Mouse (Mus musculus): ENCODE data around the gene Obsl1. TPM values are rescaled to one million over a fixed set of nuclear protein-coding genes. Genes with fewer than 3 reads are reported as not detected.

Obsl1 gene
- polyA plus RNA-seq, 1 experiment from 2014 or later, result 85.1 TPM

- 6% methylated on average over 14 of the region's 14 CpGs for WGBS
- Histone ChIP-seq H3K4me3 (no peak overlapping the region), H3K4me2 (replicated peaks) (0 out of 2 replicates have a peak overlapping the region, but pooled peaks have one; percentile 21), H3K36me3 (no peaks in the 10 kb centered on the region), H3K27ac (no peak overlapping the region), H3K4me1 (peaks cover 51% of the 10 kb centered on the region), H3K27me3 (peaks cover 88% of the 10 kb centered on the region), H3K9me3 (no peaks in the 10 kb centered on the region), H3K9ac (no peak overlapping the region)
- ATAC-seq (ENCODE audit: low FRiP score, low read depth), result no peak
Measured at GRCm38 (mm10) chr1:75456746-75457564, 49.3 kb downstream of the Obsl1 start.

DNA sequence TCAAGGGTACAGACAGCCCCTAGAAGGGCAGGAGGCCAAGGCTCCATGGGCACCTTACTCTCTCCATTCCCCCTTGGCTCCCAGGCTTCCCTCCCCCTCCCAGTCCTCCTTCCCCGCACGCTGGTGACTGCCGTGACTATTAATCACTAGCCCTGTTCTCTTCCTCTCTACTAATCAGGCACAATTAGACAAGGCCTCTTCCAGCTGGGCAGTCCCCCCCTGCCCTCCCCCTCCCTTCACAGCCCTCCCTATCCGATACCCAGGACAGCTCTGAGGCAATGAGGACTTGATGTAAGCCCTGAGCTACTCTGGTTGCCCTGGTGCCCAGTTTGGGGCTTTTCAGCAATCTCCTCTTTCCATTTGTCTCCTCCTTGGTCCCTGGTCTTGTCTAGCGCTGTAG lies 50.3 kb downstream of the Obsl1 start:
- H3K27ac ChIP-seq, result no peak overlapping the region

DNA sequence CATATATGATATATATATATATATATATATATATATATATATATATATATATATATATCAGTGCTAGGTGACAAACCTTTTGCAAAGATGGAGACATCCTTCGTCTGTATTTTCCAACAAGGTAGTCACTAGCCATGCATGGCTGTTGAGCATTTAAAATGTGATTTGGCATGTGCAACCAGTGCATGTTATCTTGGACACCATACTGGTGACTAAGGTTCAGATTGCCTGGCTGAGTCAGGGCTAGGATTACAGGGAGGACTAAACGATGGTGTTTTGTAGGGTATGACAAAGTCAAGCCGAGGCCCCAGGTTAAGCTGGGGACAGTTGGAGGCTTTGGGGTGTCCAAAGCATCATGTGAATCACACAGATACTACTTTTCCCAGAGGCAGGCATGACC lies 50.8 kb downstream of the Obsl1 start:
- no peak overlapping the region for H3K4me2 ChIP-seq (replicated peaks)
- 53% methylated on average over 3 of the region's 3 CpGs for WGBS
- no peaks in the 10 kb centered on the region for H3K9me3 ChIP-seq
- H3K4me1 ChIP-seq, result peaks cover 57% of the 10 kb centered on the region
- no peak for ATAC-seq (ENCODE audit: low FRiP score, low read depth)
- H3K27ac ChIP-seq, result no peak overlapping the region
- no peak overlapping the region for H3K9ac ChIP-seq
- H3K36me3 ChIP-seq, result no peaks in the 10 kb centered on the region
- H3K27me3 ChIP-seq, result peaks cover 98% of the 10 kb centered on the region
- H3K4me3 ChIP-seq, result no peak overlapping the region

More for the DNA sequence above, 50.3 kb downstream of the Obsl1 start:
- 20% methylated on average over 5 of the region's 5 CpGs for WGBS
- no peak for ATAC-seq (ENCODE audit: low FRiP score, low read depth)
- Histone ChIP-seq H3K27me3 (peaks cover 94% of the 10 kb centered on the region), H3K4me1 (peaks cover 51% of the 10 kb centered on the region), H3K9ac (no peak overlapping the region), H3K4me2 (replicated peaks) (no peak overlapping the region), H3K9me3 (no peaks in the 10 kb centered on the region), H3K36me3 (no peaks in the 10 kb centered on the region), H3K4me3 (no peak overlapping the region)

GRCm38 (mm10) chr1:75451900-75452299 lies 54.4 kb downstream of the Obsl1 start:
- 75% methylated on average over 5 of the region's 5 CpGs for WGBS
- no peak overlapping the region for H3K27ac ChIP-seq
- H3K27me3 ChIP-seq, result peaks cover 99% of the 10 kb centered on the region
- H3K36me3 ChIP-seq, result no peaks in the 10 kb centered on the region
- no peak overlapping the region for H3K9ac ChIP-seq
- peaks cover 63% of the 10 kb centered on the region for H3K4me1 ChIP-seq
- ATAC-seq (ENCODE audit: low FRiP score, low read depth), result no peak
- no peak overlapping the region for H3K4me3 ChIP-seq
- H3K9me3 ChIP-seq, result no peaks in the 10 kb centered on the region
- no peak overlapping the region for H3K4me2 ChIP-seq (replicated peaks)

- H3K9me3 ChIP-seq, result no peaks in the 10 kb centered on the region
- WGBS, result 3% methylated on average over 34 of the region's 35 CpGs
- peak within 1 kb of the TSS; percentile 29 for H3K4me3 ChIP-seq
- peak within 1 kb of the TSS; percentile 43; the same call in 1 of the 2 replicates for H3K9ac ChIP-seq
- no peaks in the 10 kb centered on the region for H3K36me3 ChIP-seq
- H3K4me1 ChIP-seq, result peaks cover 68% of the 10 kb centered on the region
- ATAC-seq (ENCODE audit: low FRiP score, low read depth), result no peak
- peaks cover 99% of the 10 kb centered on the region for H3K27me3 ChIP-seq
- H3K4me2 ChIP-seq (replicated peaks), result peak within 1 kb of the TSS; percentile 60
- H3K27ac ChIP-seq, result no peak within 1 kb of the TSS
Measured at GRCm38 (mm10) chr1:75450314-75451005, 55.8 kb downstream of the Obsl1 start, which contains the start of gene Asic4. Gene Asic4, plus strand, starts transcription at chr1:75450436.

GRCm38 (mm10) chr1:75449377-75450135 lies 56.7 kb downstream of the Obsl1 start:
- Histone ChIP-seq H3K36me3 (no peaks in the 10 kb centered on the region), H3K27me3 (peaks cover 100% of the 10 kb centered on the region), H3K4me1 (peaks cover 77% of the 10 kb centered on the region), H3K27ac (no peak overlapping the region), H3K9ac (peak overlapping the region; percentile 35; the same call in 1 of the 2 replicates), H3K4me2 (replicated peaks) (peak overlapping the region; percentile 60), H3K4me3 (peak overlapping the region; percentile 29; the same call in 1 of the 2 replicates), H3K9me3 (no peaks in the 10 kb centered on the region)
- 5% methylated on average over 8 of the region's 8 CpGs for WGBS
- no peak for ATAC-seq (ENCODE audit: low FRiP score, low read depth)

DNA sequence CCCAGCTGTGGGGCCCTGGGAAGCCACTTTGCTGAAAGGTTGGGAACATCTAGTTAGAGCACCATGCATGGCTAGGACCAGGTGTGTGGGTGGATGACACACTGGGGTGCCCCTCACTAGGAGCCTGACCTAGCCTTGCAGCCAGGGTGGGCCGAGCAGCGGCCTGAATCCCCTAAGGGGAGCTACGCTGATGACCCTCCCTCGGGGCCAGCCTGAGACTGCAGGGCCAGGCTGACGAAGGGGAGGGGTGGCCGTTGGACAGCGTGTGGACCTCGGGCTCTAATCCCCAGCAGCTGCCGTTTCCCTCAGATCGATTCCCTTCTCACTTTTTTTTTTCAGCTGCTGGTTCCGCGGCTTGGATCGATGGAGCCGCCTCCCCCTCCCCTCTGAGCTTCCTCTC lies 57.3 kb downstream of the Obsl1 start:
- WGBS, result 0% methylated on average over 14 of the region's 14 CpGs
- no peak overlapping the region for H3K27ac ChIP-seq
- H3K27me3 ChIP-seq, result peaks cover 100% of the 10 kb centered on the region

DNA sequence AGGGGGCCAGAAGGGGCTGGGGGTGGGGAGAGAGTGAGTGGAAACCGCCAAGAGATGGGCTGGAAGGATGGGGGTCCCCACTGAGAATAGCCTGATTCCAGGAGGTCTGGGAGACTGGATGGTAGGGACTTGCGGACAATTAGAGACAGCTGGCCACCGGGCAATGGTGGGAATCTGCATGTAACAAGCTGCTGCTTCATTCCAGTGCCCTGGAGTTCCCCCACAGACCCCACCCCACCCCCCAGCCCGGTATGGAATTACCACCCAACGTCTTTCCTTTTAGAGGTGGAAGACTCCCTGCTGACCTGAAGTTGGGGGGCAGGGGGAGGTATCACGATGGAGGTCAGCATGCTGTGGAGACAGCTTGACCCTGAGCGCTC lies 58.2 kb downstream of the Obsl1 start:
- 0% methylated on average over 7 of the region's 7 CpGs for WGBS
- H3K4me2 ChIP-seq (replicated peaks), result peak overlapping the region; percentile 49

More for the DNA sequence above, 57.3 kb downstream of the Obsl1 start:
- H3K4me3 ChIP-seq, result peak overlapping the region; percentile 17; the same call in 1 of the 2 replicates
- peak overlapping the region; percentile 37 for H3K4me2 ChIP-seq (replicated peaks)
- H3K4me1 ChIP-seq, result peaks cover 78% of the 10 kb centered on the region
- H3K9ac ChIP-seq, result peak overlapping the region; percentile 35; the same call in 1 of the 2 replicates
- ATAC-seq (ENCODE audit: low FRiP score, low read depth), result no peak
- no peaks in the 10 kb centered on the region for H3K9me3 ChIP-seq
- H3K36me3 ChIP-seq, result no peaks in the 10 kb centered on the region

GRCm38 (mm10) chr1:75447265-75448051 lies 58.8 kb downstream of the Obsl1 start:
- no peak for ATAC-seq (ENCODE audit: low FRiP score, low read depth)
- WGBS, result 3% methylated on average over 10 of the region's 10 CpGs
- Histone ChIP-seq H3K9ac (peak overlapping the region; percentile 43; the same call in 1 of the 2 replicates), H3K4me1 (peaks cover 67% of the 10 kb centered on the region), H3K4me2 (replicated peaks) (peak overlapping the region; percentile 49), H3K27ac (no peak overlapping the region; the same call in 1 of the 2 replicates), H3K36me3 (peaks cover 3% of the 10 kb centered on the region; the same call in 1 of the 2 replicates), H3K9me3 (no peaks in the 10 kb centered on the region), H3K4me3 (peak overlapping the region; percentile 10; the same call in 1 of the 2 replicates), H3K27me3 (peaks cover 95% of the 10 kb centered on the region)

More for the DNA sequence above, 58.2 kb downstream of the Obsl1 start:
- Histone ChIP-seq H3K9ac (no peak overlapping the region), H3K27ac (no peak overlapping the region; the same call in 1 of the 2 replicates), H3K9me3 (no peaks in the 10 kb centered on the region), H3K4me3 (peak overlapping the region; percentile 10; the same call in 1 of the 2 replicates), H3K27me3 (peaks cover 100% of the 10 kb centered on the region), H3K36me3 (no peaks in the 10 kb centered on the region), H3K4me1 (peaks cover 73% of the 10 kb centered on the region)
- no peak for ATAC-seq (ENCODE audit: low FRiP score, low read depth)

DNA sequence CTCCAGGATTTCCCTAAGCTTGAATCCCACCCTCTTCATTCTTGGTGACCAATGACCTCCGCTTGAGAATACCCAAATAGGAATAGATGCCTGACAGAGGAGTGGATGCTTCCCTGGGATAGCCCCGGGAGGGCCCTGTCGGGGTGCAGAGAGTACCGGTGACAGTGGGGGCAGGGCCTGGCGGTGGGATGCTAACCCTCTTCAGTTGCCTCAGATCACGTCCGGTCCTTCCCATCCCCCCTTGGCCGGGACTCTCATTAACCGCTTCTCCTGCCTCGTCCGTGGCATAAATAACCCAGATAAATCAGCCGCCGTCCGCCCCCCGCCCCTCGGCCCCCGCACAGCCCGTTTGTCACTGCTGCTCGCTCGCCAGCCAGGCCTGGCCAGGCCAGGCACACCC lies 59.6 kb downstream of the Obsl1 start:
- no peak overlapping the region; the same call in 1 of the 2 replicates for H3K4me2 ChIP-seq (replicated peaks)
- H3K36me3 ChIP-seq, result peaks cover 10% of the 10 kb centered on the region
- no peak overlapping the region for H3K27ac ChIP-seq
- H3K4me3 ChIP-seq, result no peak overlapping the region; the same call in 1 of the 2 replicates
- H3K9me3 ChIP-seq, result no peaks in the 10 kb centered on the region
- H3K27me3 ChIP-seq, result peaks cover 87% of the 10 kb centered on the region
- no peak for ATAC-seq (ENCODE audit: low FRiP score, low read depth)
- no peak overlapping the region for H3K9ac ChIP-seq
- H3K4me1 ChIP-seq, result peaks cover 67% of the 10 kb centered on the region
- 8% methylated on average over 16 of the region's 20 CpGs for whole genome bisulfite sequencing
